In the genomic region with DNA sequence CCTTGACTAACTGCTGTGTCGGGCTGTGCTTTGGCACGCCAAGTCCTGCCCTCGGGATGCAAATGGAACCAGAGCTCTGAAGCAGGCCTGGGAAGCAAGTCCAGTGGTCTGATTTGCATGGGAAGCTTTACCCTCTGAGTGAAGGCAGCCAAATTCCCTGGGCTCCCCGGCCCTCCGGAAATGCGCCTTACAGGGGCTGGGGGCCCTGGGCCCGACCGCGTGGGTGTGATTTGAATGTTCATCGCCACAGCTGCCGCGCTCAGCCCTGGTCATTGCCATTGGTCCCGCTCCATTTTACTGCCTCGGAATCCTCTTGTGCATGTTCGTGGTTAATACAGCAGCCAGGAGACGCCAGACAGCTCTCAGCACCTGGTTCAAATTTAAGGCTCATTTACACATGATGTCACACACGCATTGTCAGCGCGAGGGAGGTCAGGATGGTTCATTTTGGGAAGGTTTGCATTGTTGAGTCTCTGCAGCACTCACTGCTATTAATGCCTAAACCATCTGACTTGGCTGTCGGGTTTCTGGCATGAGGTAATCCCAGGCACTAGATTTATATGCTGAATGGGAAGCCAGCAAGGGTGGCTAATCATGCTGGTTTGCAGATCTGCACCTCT, we compare ENCODE assay signal across 10 mouse cellular contexts.
DNase-seq lines count a peak whose midpoint lies in the region; ATAC-seq and TF ChIP-seq lines count a peak whose summit lies in the region.
"Had no signal": no experiment of that assay in that cellular context is flagged by ENCODE, and none has a peak within 500 bp of the region (broad histone marks: within the 10 kb centered on the region; RNA-seq: fewer than 3 reads in every experiment).

No protein-coding gene starts in this region.

- 53% methylated on average over 20 of the region's 20 CpGs for WGBS in liver, postnatal 0 days (ENCODE audit: insufficient replicate concordance)
- 29% methylated on average over 20 of the region's 20 CpGs for WGBS in heart, postnatal 0 days
- 24% methylated on average over 20 of the region's 20 CpGs for WGBS in midbrain, postnatal 0 days

- H3K27me3 ChIP-seq in liver, postnatal 0 days (ENCODE audit: insufficient read depth, low read length), result no peaks in the 10 kb centered on the region
- no peaks in the 10 kb centered on the region for H3K27me3 ChIP-seq in heart, postnatal 0 days (ENCODE audit: control insufficient read depth, insufficient read depth, low read length)
- no peaks in the 10 kb centered on the region for H3K27me3 ChIP-seq in midbrain, postnatal 0 days (ENCODE audit: insufficient read depth, low read length)

- no peak overlapping the region for H3K9ac ChIP-seq in liver, postnatal 0 days (replicated peaks)
- no peak overlapping the region for H3K9ac ChIP-seq in heart, postnatal 0 days (replicated peaks; ENCODE audit: low read depth, low read length)
- H3K9ac ChIP-seq in midbrain, postnatal 0 days (replicated peaks; ENCODE audit: low read length, poor library complexity, severe bottlenecking), result no peak overlapping the region

- no peak overlapping the region for H3K27ac ChIP-seq in liver, postnatal 0 days (ENCODE audit: low read depth)
- peak overlapping the region; percentile 8; the same call in 1 of the 2 replicates for H3K27ac ChIP-seq in heart, postnatal 0 days (ENCODE audit: low read depth)
- H3K27ac ChIP-seq in midbrain, postnatal 0 days (ENCODE audit: low read depth, low read length), result no peak overlapping the region

- H3K4me3 ChIP-seq in liver, postnatal 0 days (ENCODE audit: low read depth, low read length), result no peak overlapping the region
- no peak overlapping the region for H3K4me3 ChIP-seq in heart, postnatal 0 days (ENCODE audit: low read depth, low read length)
- H3K4me3 ChIP-seq in midbrain, postnatal 0 days (ENCODE audit: low read depth, low read length), result no peak overlapping the region

- no peaks in the 10 kb centered on the region for H3K36me3 ChIP-seq in liver, postnatal 0 days (replicated peaks; ENCODE audit: insufficient read depth, low read length)
- no peaks in the 10 kb centered on the region for H3K36me3 ChIP-seq in heart, postnatal 0 days (replicated peaks; ENCODE audit: control insufficient read depth, insufficient read depth, low read length)
- H3K36me3 ChIP-seq in midbrain, postnatal 0 days (ENCODE audit: insufficient read depth, low read length), result no peaks in the 10 kb centered on the region

- ATAC-seq in liver, postnatal 0 days, result no peak
- ATAC-seq in heart, postnatal 0 days (ENCODE audit: insufficient read depth, low read depth), result peak; percentile 53
- peak; percentile 58 for ATAC-seq in midbrain, postnatal 0 days (ENCODE audit: low FRiP score)
- ATAC-seq in cerebellum, adult (ENCODE audit: insufficient number of reproducible peaks, low FRiP score, low TSS enrichment), result no peak

- TF ChIP-seq CTCF in liver, postnatal 0 days (IDR thresholded peaks at IDR 0.05; ENCODE audit: low read depth), result no peak
- TF ChIP-seq CTCF in heart, postnatal 0 days (IDR thresholded peaks at IDR 0.05; ENCODE audit: low read depth), result no peak
- peak; percentile 18 for TF ChIP-seq CTCF in midbrain, postnatal 0 days (IDR thresholded peaks at IDR 0.05)

- peak; percentile 11 for DNase-seq in liver
- DNase-seq in liver, postnatal 0 days, result no peak
- DNase-seq in embryo, embryonic 10.5 days (ENCODE audit: low spot score), result peak; percentile 80
- DNase-seq in heart, postnatal 0 days (ENCODE audit: low spot score), result no peak
- peak; percentile 50 for DNase-seq in midbrain, postnatal 0 days (ENCODE audit: low spot score)
- DNase-seq in adrenal gland, postnatal 4 days (ENCODE audit: low spot score in 2 of 2), result no peak
- no peak for DNase-seq in frontal cortex, postnatal 14 days (ENCODE audit: low spot score in 2 of 2)
- DNase-seq: adrenal gland, postnatal 36 days; kidney, postnatal 14 days had no signal

- H3K9me3 ChIP-seq in liver, postnatal 0 days (ENCODE audit: low read length), result no peaks in the 10 kb centered on the region
- no peaks in the 10 kb centered on the region for H3K9me3 ChIP-seq in heart, postnatal 0 days (replicated peaks; ENCODE audit: control insufficient read depth, low read length)
- no peaks in the 10 kb centered on the region for H3K9me3 ChIP-seq in midbrain, postnatal 0 days (ENCODE audit: low read length)

- H3K4me1 ChIP-seq in liver, postnatal 0 days (ENCODE audit: insufficient read depth), result no peaks in the 10 kb centered on the region
- H3K4me1 ChIP-seq in heart, postnatal 0 days (ENCODE audit: control insufficient read depth, insufficient read depth), result peaks cover 21% of the 10 kb centered on the region
- no peaks in the 10 kb centered on the region for H3K4me1 ChIP-seq in midbrain, postnatal 0 days (ENCODE audit: insufficient read depth, low read length)

- TF ChIP-seq EP300 in liver, postnatal 0 days (IDR thresholded peaks at IDR 0.05; ENCODE audit: low read depth), result no peak
- TF ChIP-seq EP300 in heart, postnatal 0 days (IDR thresholded peaks at IDR 0.05; ENCODE audit: low read depth), result no peak

- H3K4me2 ChIP-seq in liver, postnatal 0 days (ENCODE audit: low read depth, low read length), result no peak overlapping the region
- H3K4me2 ChIP-seq in heart, postnatal 0 days (ENCODE audit: low read depth, low read length), result no peak overlapping the region
- no peak overlapping the region; the same call in 1 of the 2 replicates for H3K4me2 ChIP-seq in midbrain, postnatal 0 days (ENCODE audit: low read depth, low read length, poor library complexity, severe bottlenecking)

Comparison
In these comparisons a context has a peak if more than half of its experiments do, and no peak if none do; other contexts are left out.
1. DNase-seq: peak in liver (single experiment), embryo, embryonic 10.5 days (single experiment) and midbrain, postnatal 0 days (single experiment); none in liver, postnatal 0 days (single experiment), heart, postnatal 0 days (single experiment), adrenal gland, postnatal 4 days (0 of 2) and frontal cortex, postnatal 14 days (0 of 2).
2. ATAC-seq: peak in heart, postnatal 0 days (single experiment) and midbrain, postnatal 0 days (single experiment); none in liver, postnatal 0 days (single experiment) and cerebellum, adult (single experiment).